Mouse (Mus musculus) olfactory bulb, adult 2 months (tissue): Measurements from ENCODE around the gene Plscr3. TPM values are rescaled to one million over a fixed set of nuclear protein-coding genes. Genes with fewer than 3 reads are reported as not detected.

Source experiments
- H3K27ac ChIP-seq: fragments of 200-500 bp; 2 replicates; pipeline ENCODE4 v1.5.1; 2012; ENCODE audit warnings: low read depth, low read length; ENCODE audit not compliant: insufficient read depth
- H3K4me1 ChIP-seq: fragments of 200-500 bp; 2 replicates; pipeline ENCODE4 v1.6.1; 2012; ENCODE audit warnings: low read length; ENCODE audit not compliant: control insufficient read depth, insufficient read depth
- H3K4me3 ChIP-seq: fragments of 200-500 bp; 2 replicates; pipeline ENCODE4 v1.5.1; 2012; ENCODE audit warnings: mild to moderate bottlenecking, low read depth, low read length, moderate library complexity; ENCODE audit not compliant: insufficient read depth
- CTCF ChIP-seq: fragments of 200-500 bp; IDR thresholded peaks from 2 replicates; pipeline ENCODE4 v1.5.1; 2012; ENCODE audit warnings: low read depth, mild to moderate bottlenecking, low read length, moderate library complexity; ENCODE audit not compliant: insufficient read depth
- POLR2A ChIP-seq: fragments of 200-500 bp; IDR thresholded peaks from 2 replicates; pipeline ENCODE4 v1.6.1; 2012; ENCODE audit warnings: mild to moderate bottlenecking, low read depth, low read length, moderate library complexity; ENCODE audit not compliant: insufficient read depth
- WGBS: fragments of 180-500 bp; shearing (Covaris S2); methylation state at CpG from one replicate; pipeline ENCODE4 v1.1.7; 2018; 5-methylcytosine and 5-hydroxymethylcytosine counted together
- polyA plus RNA-seq: library from polyadenylated mRNA; stranded (reverse); fragments of >200 nt; gene quantifications from 2 replicates; pipeline ENCODE4 v1.2.4, GENCODE M21; 2012; ENCODE audit warnings: low replicate concordance; ENCODE audit not compliant: missing spikeins, insufficient read depth, insufficient read length

Gene Plscr3
- polyA plus RNA-seq, 1 experiment = not detected

DNA sequence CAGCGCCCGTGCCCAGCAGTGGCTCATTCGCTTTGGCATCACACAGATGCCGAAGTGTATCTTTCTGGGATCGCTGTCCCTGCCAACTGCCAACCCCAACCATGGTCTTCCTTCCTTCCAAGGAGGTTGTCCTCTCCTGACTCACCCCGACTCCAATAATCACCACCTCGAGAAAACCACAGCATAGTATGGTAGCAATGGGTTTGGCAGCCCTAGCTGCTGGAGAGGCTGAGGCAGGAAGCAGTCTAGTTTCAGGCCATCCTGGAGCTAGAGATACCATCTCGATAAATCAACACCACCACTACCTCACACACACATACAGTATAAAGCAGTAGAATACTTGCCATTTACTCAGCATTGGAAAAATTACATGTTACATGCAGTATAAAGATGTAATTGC is 27.3 kb upstream of the Plscr3 start:
- Histone ChIP-seq H3K27ac (no peak overlapping the region), H3K4me3 (no peak overlapping the region), H3K4me1 (no peaks in the 10 kb centered on the region)
- WGBS = 93% methylated on average over 8 of the region's 8 CpGs
- no peak for TF ChIP-seq CTCF
- no peak for TF ChIP-seq POLR2A

DNA sequence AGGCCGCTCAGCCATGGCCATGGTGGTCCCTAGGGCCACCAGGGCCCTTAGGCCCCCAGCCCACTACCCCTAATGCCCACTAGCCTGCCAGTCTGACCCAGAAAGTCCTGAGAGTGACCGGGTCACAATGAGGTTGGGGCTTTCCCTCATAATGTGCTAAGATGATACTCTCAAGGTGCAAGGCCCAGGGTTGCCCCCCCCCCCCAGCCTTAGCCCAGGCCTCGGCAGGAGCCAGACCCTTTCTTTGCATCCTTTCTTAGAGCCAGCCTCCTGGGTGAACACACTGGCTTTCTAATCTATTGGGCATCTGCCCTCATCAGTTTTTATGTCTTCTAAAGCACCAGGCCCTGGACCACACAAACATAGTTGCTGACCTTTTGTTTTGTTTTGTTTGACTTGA is 24.1 kb upstream of the Plscr3 start, which contains the start of gene Spem1:
Gene Spem1, minus strand, starts transcription at position 101 of the 400 bp plus-strand sequence.
- WGBS = 83% methylated on average over 3 of the region's 3 CpGs
- H3K4me1 ChIP-seq = no peaks in the 10 kb centered on the region
- no peak for TF ChIP-seq CTCF
- TF ChIP-seq POLR2A = no peak
- no peak within 1 kb of the TSS for H3K27ac ChIP-seq
- no peak within 1 kb of the TSS for H3K4me3 ChIP-seq

DNA sequence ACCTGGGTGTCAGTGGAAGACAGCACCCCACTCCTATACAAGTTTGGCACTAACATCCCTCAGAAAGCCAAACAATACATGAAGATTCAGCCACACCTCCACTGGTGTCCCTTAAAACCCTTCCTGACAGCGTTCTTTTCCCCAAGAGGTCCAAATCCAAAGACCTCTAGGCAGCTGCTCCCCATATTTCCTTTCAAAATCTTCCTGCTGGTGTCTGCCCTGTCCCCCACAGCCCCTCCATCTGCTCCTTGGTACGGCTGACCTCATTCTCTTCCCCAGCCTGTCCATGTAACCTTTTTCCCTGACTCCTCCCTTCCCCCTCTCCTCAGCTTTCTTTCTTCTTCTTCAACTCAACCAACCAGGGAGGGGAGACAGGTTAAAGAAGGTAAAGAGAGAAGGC is 22.7 kb upstream of the Plscr3 start:
- no peak for TF ChIP-seq CTCF
- no peak for TF ChIP-seq POLR2A
- Histone ChIP-seq H3K27ac (no peak overlapping the region), H3K4me1 (no peaks in the 10 kb centered on the region), H3K4me3 (no peak overlapping the region)
- whole genome bisulfite sequencing = 87% methylated on average over 2 of the region's 2 CpGs

GRCm38 (mm10) chr11:69828832-69829231 is 17.3 kb upstream of the Plscr3 start:
- Histone ChIP-seq H3K4me3 (no peak overlapping the region), H3K4me1 (peaks cover 8% of the 10 kb centered on the region), H3K27ac (no peak overlapping the region)
- WGBS = 72% methylated on average over 5 of the region's 5 CpGs
- TF ChIP-seq CTCF (no peak), POLR2A (no peak)

- Histone ChIP-seq H3K4me3 (peak overlapping the region; percentile 29), H3K27ac (no peak overlapping the region), H3K4me1 (peaks cover 27% of the 10 kb centered on the region)
- 61% methylated on average over 8 of the region's 8 CpGs for WGBS
- TF ChIP-seq POLR2A (no peak), CTCF (no peak)
Observed at GRCm38 (mm10) chr11:69833554-69833953, 12.6 kb upstream of the Plscr3 start.

DNA sequence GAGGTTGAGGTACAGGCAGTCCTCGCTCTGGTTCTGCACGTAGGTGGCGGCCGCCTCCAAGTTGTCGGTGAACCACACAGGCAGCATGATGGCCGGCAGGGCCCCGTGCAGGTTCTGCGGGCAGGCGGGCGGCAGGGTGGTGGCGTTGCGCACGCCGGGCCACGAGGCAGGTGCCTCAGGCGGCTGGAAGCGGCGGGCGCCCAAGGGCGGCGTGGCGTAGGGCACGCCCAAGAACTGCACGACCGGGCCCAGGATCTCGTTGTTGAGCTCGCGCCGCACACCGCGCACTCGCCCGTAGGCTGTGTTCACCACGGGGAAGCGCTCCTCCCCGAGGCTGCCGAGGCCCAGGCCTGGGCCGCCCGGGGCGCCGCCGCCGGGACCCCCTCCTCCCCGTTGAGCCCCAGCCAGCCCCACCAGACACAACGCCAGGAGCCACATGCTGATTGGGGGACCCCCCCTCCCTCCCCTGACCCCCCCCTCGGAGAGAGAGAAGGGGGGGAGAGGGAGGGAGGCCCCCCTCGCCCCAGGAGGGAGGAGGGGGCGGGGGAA is 12.1 kb upstream of the Plscr3 start:
- Histone ChIP-seq H3K4me3 (peak overlapping the region; percentile 29), H3K4me1 (peaks cover 31% of the 10 kb centered on the region), H3K27ac (no peak overlapping the region)
- 10% methylated on average over 45 of the region's 48 CpGs for WGBS
- TF ChIP-seq POLR2A (no peak), CTCF (no peak)

DNA sequence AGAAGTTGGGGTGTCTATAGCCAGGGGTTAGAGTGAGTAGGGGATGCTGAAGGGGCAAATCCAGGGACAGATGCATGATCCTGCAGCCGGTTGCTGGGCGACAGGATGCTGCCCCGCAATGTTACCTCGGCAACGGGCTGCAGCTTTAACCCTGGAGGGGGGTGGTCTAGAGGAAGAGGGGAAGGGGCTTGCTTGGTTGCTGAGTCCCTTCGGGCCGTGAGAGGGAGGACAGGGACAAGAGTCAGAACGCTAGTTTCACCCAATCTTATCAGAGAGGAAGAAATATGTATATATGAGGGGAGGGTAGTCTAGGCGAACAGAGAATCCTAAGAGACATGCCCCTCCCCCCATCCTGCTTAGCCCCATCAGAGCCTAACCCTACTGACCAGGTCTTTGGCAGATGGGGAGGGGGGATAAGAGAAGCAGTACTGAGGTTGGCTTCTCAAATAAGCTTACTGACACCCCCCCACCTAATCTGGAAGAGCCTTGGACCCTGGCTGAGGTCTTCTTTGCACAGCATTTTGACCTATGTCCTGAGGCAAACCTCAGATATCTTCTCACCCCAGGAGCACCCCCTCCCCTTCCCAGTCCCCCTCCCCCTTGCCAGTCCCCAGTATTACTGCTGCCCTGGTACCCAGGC is 10.7 kb upstream of the Plscr3 start:
- TF ChIP-seq CTCF (no peak), POLR2A (no peak)
- Histone ChIP-seq H3K27ac (no peak overlapping the region; the same call in 1 of the 2 replicates), H3K4me1 (peaks cover 28% of the 10 kb centered on the region), H3K4me3 (peak overlapping the region; percentile 89)
- WGBS = 8% methylated on average over 9 of the region's 9 CpGs

DNA sequence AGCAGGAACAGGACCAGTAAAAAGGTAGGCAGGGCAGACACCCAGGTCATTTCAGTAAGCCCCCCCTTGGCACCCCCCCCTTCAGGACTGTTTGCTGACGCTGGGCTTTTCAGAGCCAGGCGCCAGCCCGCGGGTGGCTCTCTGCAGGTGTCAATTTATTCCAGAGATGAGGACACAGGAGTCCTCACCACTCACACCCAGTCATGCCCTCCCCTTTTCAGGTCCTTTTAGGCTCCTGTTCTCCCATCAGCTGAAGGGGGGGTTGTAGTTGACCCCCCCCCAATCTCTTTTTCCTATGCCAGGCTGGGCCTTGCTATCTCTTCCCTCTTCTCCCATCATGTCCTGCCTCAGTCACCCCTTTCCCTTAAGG is 10.2 kb upstream of the Plscr3 start:
- TF ChIP-seq CTCF (no peak), POLR2A (no peak)
- no peak overlapping the region for H3K27ac ChIP-seq
- peak overlapping the region; percentile 89 for H3K4me3 ChIP-seq
- peaks cover 28% of the 10 kb centered on the region for H3K4me1 ChIP-seq
- WGBS = 0% methylated on average over 4 of the region's 4 CpGs

DNA sequence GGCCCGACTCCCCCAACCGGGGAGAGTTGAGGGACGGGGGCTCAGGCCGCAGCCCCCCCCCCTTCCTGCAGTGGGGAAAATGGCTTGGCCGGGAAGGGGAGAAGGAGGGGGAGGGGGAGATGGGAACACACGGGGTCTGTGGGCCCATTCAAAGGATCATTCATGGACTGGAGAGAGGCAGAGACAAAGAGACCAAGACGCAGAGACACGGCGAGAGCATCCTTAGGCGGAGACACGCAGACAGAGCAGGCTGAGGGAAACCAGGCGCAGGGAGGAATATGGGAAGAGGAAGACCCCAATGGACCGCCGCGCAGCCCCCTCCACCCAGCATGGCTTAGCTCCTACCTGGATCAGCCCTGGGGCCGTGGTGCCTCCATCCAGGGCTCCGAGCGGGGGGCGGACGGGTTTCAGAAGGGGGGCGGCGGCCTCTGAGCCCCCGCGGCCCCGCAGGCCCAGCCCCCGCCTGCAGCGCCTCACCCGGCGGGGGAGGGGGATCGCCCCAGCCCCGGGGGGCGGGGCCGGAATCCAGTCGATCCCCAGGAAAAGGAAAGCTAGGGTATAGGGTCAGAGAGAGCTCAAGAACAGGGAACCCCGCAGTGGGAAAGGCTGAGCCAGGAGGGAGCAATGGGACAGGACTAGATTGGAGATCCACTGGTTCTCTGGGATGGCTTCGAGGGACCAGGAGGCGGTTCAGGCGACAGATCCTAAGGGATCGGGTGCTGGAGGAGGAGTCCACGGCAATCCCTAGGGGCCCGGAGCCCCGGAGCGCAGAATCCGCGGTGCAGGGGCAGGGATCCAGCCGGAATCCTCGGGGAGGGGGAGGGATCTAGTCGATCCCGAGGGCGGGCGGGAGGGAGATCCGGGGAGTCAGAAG is 9.2 kb upstream of the Plscr3 start:
- TF ChIP-seq CTCF (no peak), POLR2A (no peak)
- Histone ChIP-seq H3K27ac (peak overlapping the region; percentile 80), H3K4me3 (peak overlapping the region; percentile 89), H3K4me1 (peaks cover 28% of the 10 kb centered on the region)
- WGBS = under 1% methylated on average over 52 of the region's 52 CpGs
